Comparison of ENCODE assay signal across 11 mouse cellular contexts in the genomic region with DNA sequence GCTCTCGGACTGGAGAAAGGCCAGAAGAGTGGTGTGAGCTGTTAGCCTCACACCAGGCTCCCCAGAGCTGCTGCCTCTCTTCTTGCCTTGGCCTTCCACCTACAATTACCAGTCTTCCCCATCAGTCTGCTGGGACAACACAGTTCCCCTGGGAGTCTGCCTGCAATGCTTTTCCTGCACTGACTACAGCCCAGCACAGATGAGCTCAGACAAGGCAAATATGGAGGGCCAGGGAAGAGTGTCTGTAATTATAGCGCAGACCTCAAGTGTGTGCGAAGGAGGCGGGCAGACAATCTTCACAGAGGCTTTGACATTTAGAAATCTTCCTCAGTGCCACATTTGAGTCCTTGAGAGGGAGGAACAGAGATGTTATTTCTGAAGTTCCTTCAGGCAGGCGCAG.
A peak's percentile ranks its signal among the peaks of the same experiment; 100 is the strongest.
DNase-seq lines count a peak whose midpoint lies in the region; ATAC-seq and TF ChIP-seq lines count a peak whose summit lies in the region.
"Had no signal": no experiment of that assay in that cellular context is flagged by ENCODE, and none has a peak within 500 bp of the region (broad histone marks: within the 10 kb centered on the region; RNA-seq: fewer than 3 reads in every experiment).

No protein-coding gene starts in this region.

- WGBS in heart, embryonic 12.5 days: 89% methylated on average over 5 of the region's 5 CpGs
- WGBS in midbrain, embryonic 12.5 days: 90% methylated on average over 5 of the region's 5 CpGs
- 86% methylated on average over 5 of the region's 5 CpGs for WGBS in midbrain, embryonic 15.5 days
- WGBS in embryonic facial prominence, embryonic 10.5 days: 82% methylated on average over 5 of the region's 5 CpGs

- no peak for TF ChIP-seq CTCF in left cerebral cortex, adult 2 months (IDR thresholded peaks at IDR 0.05)

- peaks cover 14% of the 10 kb centered on the region for H3K4me1 ChIP-seq in heart, embryonic 12.5 days (replicated peaks)
- peaks cover 34% of the 10 kb centered on the region for H3K4me1 ChIP-seq in midbrain, embryonic 12.5 days
- peaks cover 16% of the 10 kb centered on the region; the same call in 1 of the 2 replicates for H3K4me1 ChIP-seq in midbrain, embryonic 15.5 days
- peaks cover 69% of the 10 kb centered on the region for H3K4me1 ChIP-seq in embryonic facial prominence, embryonic 10.5 days

- H3K36me3 ChIP-seq in heart, embryonic 12.5 days: no peaks in the 10 kb centered on the region
- H3K36me3 ChIP-seq in midbrain, embryonic 12.5 days: no peaks in the 10 kb centered on the region
- no peaks in the 10 kb centered on the region for H3K36me3 ChIP-seq in midbrain, embryonic 15.5 days (replicated peaks)
- H3K36me3 ChIP-seq in embryonic facial prominence, embryonic 10.5 days (replicated peaks): no peaks in the 10 kb centered on the region

- no peak overlapping the region for H3K4me2 ChIP-seq in heart, embryonic 12.5 days
- H3K4me2 ChIP-seq in midbrain, embryonic 12.5 days (replicated peaks): no peak overlapping the region
- H3K4me2 ChIP-seq in midbrain, embryonic 15.5 days: no peak overlapping the region

- H3K9me3 ChIP-seq in heart, embryonic 12.5 days (replicated peaks): no peaks in the 10 kb centered on the region
- no peaks in the 10 kb centered on the region for H3K9me3 ChIP-seq in midbrain, embryonic 12.5 days
- no peaks in the 10 kb centered on the region for H3K9me3 ChIP-seq in midbrain, embryonic 15.5 days
- H3K9me3 ChIP-seq in embryonic facial prominence, embryonic 10.5 days: no peaks in the 10 kb centered on the region

- ATAC-seq in heart, embryonic 12.5 days (ENCODE audit: insufficient number of reproducible peaks, low FRiP score): no peak
- ATAC-seq in midbrain, embryonic 12.5 days (ENCODE audit: low FRiP score, low read depth): no peak
- ATAC-seq in midbrain, embryonic 15.5 days (replicated peaks): no peak

- no peak overlapping the region for H3K9ac ChIP-seq in heart, embryonic 12.5 days
- no peak overlapping the region for H3K9ac ChIP-seq in midbrain, embryonic 12.5 days (replicated peaks)
- H3K9ac ChIP-seq in midbrain, embryonic 15.5 days: no peak overlapping the region

- peak; percentile 23 to 27 for DNase-seq in heart, adult 18-20 months
- no peak for DNase-seq in embryonic facial prominence, embryonic 10.5 days (ENCODE audit: low spot score)
- no peak for DNase-seq in left cerebral cortex, adult 2 months (ENCODE audit: extremely low spot score in 1 of 2, low spot score in 2 of 2)
- no peak for DNase-seq in ovary, postnatal 10 days (ENCODE audit: low spot score)
- no peak for DNase-seq in cerebellum, adult 11-12 months
- DNase-seq: gastrocnemius, postnatal 36 days had no signal

- intact Hi-C loops in left cerebral cortex, adult 2 months (cut with DNase I): loop anchor here (2.0 kb wide), 1 partner anchor 106 kb away; no protein-coding TSS in a partner anchor

- H3K27me3 ChIP-seq in heart, embryonic 12.5 days (replicated peaks): peaks cover 77% of the 10 kb centered on the region
- H3K27me3 ChIP-seq in midbrain, embryonic 12.5 days: peaks cover 57% of the 10 kb centered on the region
- H3K27me3 ChIP-seq in midbrain, embryonic 15.5 days (replicated peaks): no peaks in the 10 kb centered on the region
- no peaks in the 10 kb centered on the region for H3K27me3 ChIP-seq in embryonic facial prominence, embryonic 10.5 days (replicated peaks; ENCODE audit: low read depth, poor library complexity, severe bottlenecking)

- no peak overlapping the region for H3K27ac ChIP-seq in heart, embryonic 12.5 days (ENCODE audit: poor library complexity, severe bottlenecking)
- 0 out of 2 replicates have a peak overlapping the region, but pooled peaks have one; percentile 2 for H3K27ac ChIP-seq in midbrain, embryonic 12.5 days (replicated peaks)
- H3K27ac ChIP-seq in midbrain, embryonic 15.5 days: no peak overlapping the region
- H3K27ac ChIP-seq in embryonic facial prominence, embryonic 10.5 days (replicated peaks): peak overlapping the region; percentile 63
- H3K27ac ChIP-seq in left cerebral cortex, adult 2 months: peak overlapping the region; percentile 82

- no peak overlapping the region for H3K4me3 ChIP-seq in heart, embryonic 12.5 days
- H3K4me3 ChIP-seq in midbrain, embryonic 12.5 days: no peak overlapping the region
- no peak overlapping the region for H3K4me3 ChIP-seq in midbrain, embryonic 15.5 days
- no peak overlapping the region for H3K4me3 ChIP-seq in embryonic facial prominence, embryonic 10.5 days
- no peak overlapping the region for H3K4me3 ChIP-seq in left cerebral cortex, adult 2 months
- H3K4me3 ChIP-seq: erythroblast, embryonic 14.5 days; myocyte had no signal

Comparison
In these comparisons a context has a peak if more than half of its experiments do, and no peak if none do; other contexts are left out.
1. H3K27ac ChIP-seq: peak in midbrain, embryonic 12.5 days (single experiment), embryonic facial prominence, embryonic 10.5 days (single experiment) and left cerebral cortex, adult 2 months (single experiment); none in heart, embryonic 12.5 days (single experiment) and midbrain, embryonic 15.5 days (single experiment).
2. DNase-seq: peak in heart, adult 18-20 months (2 of 2); none in embryonic facial prominence, embryonic 10.5 days (single experiment), left cerebral cortex, adult 2 months (0 of 2), ovary, postnatal 10 days (single experiment) and cerebellum, adult 11-12 months (single experiment).